Mouse (Mus musculus) embryonic facial prominence, embryonic 13.5 days (tissue): ENCODE data around the gene Eif2ak1. TPM values are rescaled to one million over a fixed set of nuclear protein-coding genes. Genes with fewer than 3 reads are reported as not detected.
A peak's percentile ranks its signal among the peaks of the same experiment; 100 is the strongest.

Experiments used
- ATAC-seq: fragments of 200-750 bp; cut with Nextera tagmentation; 2 replicates; pipeline ENCODE4 v1.8.0; 2017; ENCODE audit warnings: low read depth; ENCODE audit not compliant: insufficient number of reproducible peaks, insufficient read depth, low FRiP score, low TSS enrichment
- H3K27ac ChIP-seq: fragments of 300-500 bp; sonication (generic); 2 replicates; pipeline ENCODE4 v1.5.1; 2015; ENCODE audit warnings: moderate library complexity, mild to moderate bottlenecking, inconsistent platforms
- H3K27me3 ChIP-seq: fragments of 300-500 bp; sonication (generic); 2 replicates; pipeline ENCODE4 v1.6.1; 2015; ENCODE audit warnings: mild to moderate bottlenecking, inconsistent platforms
- H3K36me3 ChIP-seq: fragments of 300-500 bp; sonication (generic); 2 replicates; pipeline ENCODE4 v1.6.1; 2015; ENCODE audit warnings: mild to moderate bottlenecking, inconsistent platforms
- H3K4me1 ChIP-seq: fragments of 300-500 bp; sonication (generic); 2 replicates; pipeline ENCODE4 v1.6.1; 2015; ENCODE audit warnings: inconsistent platforms
- H3K4me2 ChIP-seq: fragments of 300-500 bp; sonication (generic); 2 replicates; pipeline ENCODE4 v1.6.1; 2015; ENCODE audit warnings: moderate library complexity, mild to moderate bottlenecking, inconsistent platforms
- H3K4me3 ChIP-seq: fragments of 300-500 bp; sonication (generic); 2 replicates; pipeline ENCODE4 v1.5.1; 2015; ENCODE audit warnings: mild to moderate bottlenecking, inconsistent platforms
- H3K9ac ChIP-seq: fragments of 300-500 bp; sonication (generic); 2 replicates; pipeline ENCODE4 v1.6.1; 2015; ENCODE audit warnings: mild to moderate bottlenecking, inconsistent platforms
- H3K9me3 ChIP-seq: fragments of 300-500 bp; sonication (generic); 2 replicates; pipeline ENCODE4 v1.6.1; 2016; ENCODE audit warnings: inconsistent platforms
- WGBS: fragments of 180-500 bp; shearing (Covaris S2); methylation state at CpG from one replicate; pipeline ENCODE4 v1.1.7; 2015; ENCODE audit warnings: mixed read lengths; 5-methylcytosine and 5-hydroxymethylcytosine counted together
- polyA plus RNA-seq: library from polyadenylated mRNA; unstranded; fragments of >200 nt; fragmentation: Nextera tagmentation; extraction: Ambion mirVana; gene quantifications from 2 replicates; pipeline ENCODE4 v1.2.1, GENCODE M21; 2015

The Eif2ak1 gene
- polyA plus RNA-seq, 1 experiment from 2014 or later = 42.5 TPM

- H3K27me3 ChIP-seq = no peaks in the 10 kb centered on the region
- peaks cover 16% of the 10 kb centered on the region for H3K4me1 ChIP-seq
- H3K4me2 ChIP-seq = no peak overlapping the region
- ATAC-seq = no peak
- H3K27ac ChIP-seq = no peak overlapping the region
- no peak overlapping the region for H3K9ac ChIP-seq
- WGBS = 91% methylated on average over 4 of the region's 4 CpGs
- H3K9me3 ChIP-seq = no peaks in the 10 kb centered on the region
- H3K4me3 ChIP-seq = no peak overlapping the region
- H3K36me3 ChIP-seq = peaks cover 75% of the 10 kb centered on the region
Measured at GRCm38 (mm10) chr5:143903813-143904212, 86.2 kb downstream of the Eif2ak1 start.

GRCm38 (mm10) chr5:143906429-143906828 lies 88.8 kb downstream of the Eif2ak1 start:
- Histone ChIP-seq H3K36me3 (peaks cover 53% of the 10 kb centered on the region), H3K27me3 (no peaks in the 10 kb centered on the region), H3K4me1 (peaks cover 26% of the 10 kb centered on the region), H3K27ac (no peak overlapping the region), H3K9me3 (no peaks in the 10 kb centered on the region), H3K4me2 (no peak overlapping the region), H3K4me3 (no peak overlapping the region), H3K9ac (no peak overlapping the region)
- no peak for ATAC-seq
- WGBS = 83% methylated on average over 8 of the region's 8 CpGs

- peak overlapping the region; percentile 83 for H3K4me3 ChIP-seq
- ATAC-seq = no peak
- WGBS = 2% methylated on average over 9 of the region's 9 CpGs
- H3K27ac ChIP-seq = peak overlapping the region; percentile 84
- H3K4me2 ChIP-seq = peak overlapping the region; percentile 76
- H3K4me1 ChIP-seq = peaks cover 26% of the 10 kb centered on the region
- H3K9me3 ChIP-seq = no peaks in the 10 kb centered on the region
- peaks cover 33% of the 10 kb centered on the region for H3K36me3 ChIP-seq
- peak overlapping the region; percentile 74 for H3K9ac ChIP-seq
- no peaks in the 10 kb centered on the region for H3K27me3 ChIP-seq
Measured at GRCm38 (mm10) chr5:143908926-143909325, 91.3 kb downstream of the Eif2ak1 start.

GRCm38 (mm10) chr5:143909417-143910400 lies 92.1 kb downstream of the Eif2ak1 start, which contains the start of the genes Aimp2 and Pms2:
Gene Aimp2, minus strand, starts transcription at chr5:143909847.
Gene Pms2, plus strand, starts transcription at chr5:143909964.
- Histone ChIP-seq H3K27ac (peak within 1 kb of the TSS; percentile 84), H3K4me3 (peak within 1 kb of the TSS; percentile 83), H3K4me1 (peaks cover 26% of the 10 kb centered on the region), H3K27me3 (no peaks in the 10 kb centered on the region), H3K36me3 (peaks cover 30% of the 10 kb centered on the region), H3K9ac (peak within 1 kb of the TSS; percentile 74), H3K4me2 (peak within 1 kb of the TSS; percentile 76), H3K9me3 (no peaks in the 10 kb centered on the region)
- peak; percentile 99 for ATAC-seq
- WGBS = under 1% methylated on average over 70 of the region's 70 CpGs

GRCm38 (mm10) chr5:143916221-143916620 lies 98.6 kb downstream of the Eif2ak1 start:
- H3K4me3 ChIP-seq = no peak overlapping the region
- H3K4me1 ChIP-seq = peaks cover under 1% of the 10 kb centered on the region; the same call in 1 of the 2 replicates
- H3K9me3 ChIP-seq = no peaks in the 10 kb centered on the region
- no peak overlapping the region for H3K27ac ChIP-seq
- H3K4me2 ChIP-seq = no peak overlapping the region
- no peaks in the 10 kb centered on the region for H3K27me3 ChIP-seq
- WGBS = 87% methylated on average over 9 of the region's 9 CpGs
- ATAC-seq = no peak
- H3K36me3 ChIP-seq = peaks cover 48% of the 10 kb centered on the region
- no peak overlapping the region for H3K9ac ChIP-seq

GRCm38 (mm10) chr5:143917418-143917817 lies 99.8 kb downstream of the Eif2ak1 start:
- Histone ChIP-seq H3K36me3 (peaks cover 56% of the 10 kb centered on the region), H3K27ac (no peak overlapping the region), H3K27me3 (no peaks in the 10 kb centered on the region), H3K9me3 (no peaks in the 10 kb centered on the region), H3K9ac (no peak overlapping the region), H3K4me3 (no peak overlapping the region), H3K4me2 (no peak overlapping the region), H3K4me1 (no peaks in the 10 kb centered on the region)
- WGBS = 52% methylated on average over 5 of the region's 5 CpGs
- ATAC-seq = no peak

GRCm38 (mm10) chr5:143918120-143918519 lies 100.5 kb downstream of the Eif2ak1 start:
- ATAC-seq = no peak
- no peak overlapping the region for H3K27ac ChIP-seq
- no peaks in the 10 kb centered on the region for H3K27me3 ChIP-seq
- H3K4me1 ChIP-seq = no peaks in the 10 kb centered on the region
- no peaks in the 10 kb centered on the region for H3K9me3 ChIP-seq
- H3K4me2 ChIP-seq = no peak overlapping the region
- H3K9ac ChIP-seq = no peak overlapping the region
- no peak overlapping the region for H3K4me3 ChIP-seq
- WGBS = 95% methylated on average over 3 of the region's 3 CpGs
- H3K36me3 ChIP-seq = peaks cover 63% of the 10 kb centered on the region

- Histone ChIP-seq H3K4me1 (no peaks in the 10 kb centered on the region), H3K27ac (no peak overlapping the region), H3K4me2 (no peak overlapping the region), H3K27me3 (no peaks in the 10 kb centered on the region), H3K4me3 (no peak overlapping the region), H3K9me3 (no peaks in the 10 kb centered on the region), H3K9ac (no peak overlapping the region), H3K36me3 (peaks cover 78% of the 10 kb centered on the region)
- no peak for ATAC-seq
- WGBS = 88% methylated on average over 6 of the region's 6 CpGs
Measured at GRCm38 (mm10) chr5:143924781-143925452, 107.3 kb downstream of the Eif2ak1 start.

GRCm38 (mm10) chr5:143927875-143928274 lies 110.3 kb downstream of the Eif2ak1 start, which contains the start of gene Gm42421:
Gene Gm42421, plus strand, starts transcription at chr5:143928175.
- no peaks in the 10 kb centered on the region for H3K9me3 ChIP-seq
- H3K4me2 ChIP-seq = no peak within 1 kb of the TSS
- no peak within 1 kb of the TSS for H3K4me3 ChIP-seq
- WGBS = 94% methylated on average over 8 of the region's 8 CpGs
- H3K9ac ChIP-seq = no peak within 1 kb of the TSS
- H3K36me3 ChIP-seq = peaks cover 81% of the 10 kb centered on the region
- no peak for ATAC-seq
- H3K4me1 ChIP-seq = peaks cover 5% of the 10 kb centered on the region; the same call in 1 of the 2 replicates
- no peaks in the 10 kb centered on the region for H3K27me3 ChIP-seq
- H3K27ac ChIP-seq = no peak within 1 kb of the TSS

- H3K4me2 ChIP-seq = no peak overlapping the region
- WGBS = 85% methylated on average over 4 of the region's 4 CpGs
- no peak overlapping the region for H3K9ac ChIP-seq
- no peaks in the 10 kb centered on the region for H3K27me3 ChIP-seq
- peaks cover 69% of the 10 kb centered on the region for H3K36me3 ChIP-seq
- H3K4me1 ChIP-seq = peaks cover 7% of the 10 kb centered on the region; the same call in 1 of the 2 replicates
- H3K27ac ChIP-seq = no peak overlapping the region
- ATAC-seq = no peak
- H3K4me3 ChIP-seq = no peak overlapping the region
- no peaks in the 10 kb centered on the region for H3K9me3 ChIP-seq
Measured at GRCm38 (mm10) chr5:143929291-143929690, 111.7 kb downstream of the Eif2ak1 start.

- H3K4me1 ChIP-seq = peaks cover 7% of the 10 kb centered on the region; the same call in 1 of the 2 replicates
- no peaks in the 10 kb centered on the region for H3K9me3 ChIP-seq
- WGBS = 94% methylated on average over 12 of the region's 12 CpGs
- H3K4me3 ChIP-seq = no peak overlapping the region
- H3K36me3 ChIP-seq = peaks cover 55% of the 10 kb centered on the region
- H3K27ac ChIP-seq = no peak overlapping the region
- no peaks in the 10 kb centered on the region for H3K27me3 ChIP-seq
- no peak overlapping the region for H3K9ac ChIP-seq
- no peak overlapping the region for H3K4me2 ChIP-seq
- no peak for ATAC-seq
Measured at GRCm38 (mm10) chr5:143930656-143931055, 113.1 kb downstream of the Eif2ak1 start.
